Mouse (Mus musculus): Measurements from ENCODE around the gene Rnf185.
A peak's percentile ranks its signal among the peaks of the same experiment; 100 is the strongest.

Gene Rnf185

DNA sequence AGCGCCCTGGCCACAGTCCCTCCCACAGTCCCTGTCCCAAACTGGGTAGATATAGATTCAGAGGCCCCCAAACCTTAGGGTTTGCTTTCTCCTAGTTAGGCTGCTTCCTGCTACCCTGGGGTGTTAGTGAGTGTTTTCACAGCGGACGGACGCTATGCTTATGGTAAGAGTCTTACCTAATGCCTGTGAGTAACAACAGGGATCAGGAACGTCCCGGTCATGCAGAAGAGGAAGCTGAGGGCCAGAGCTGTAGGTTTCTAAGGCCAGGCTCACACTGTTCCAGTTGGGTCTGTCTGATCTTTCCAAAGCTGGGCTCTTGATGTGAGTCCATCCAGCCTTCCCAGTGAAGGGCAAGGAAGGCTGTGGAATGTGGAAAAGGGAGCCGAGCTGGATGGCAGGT, 34.2 kb upstream of the Rnf185 start:
- H3K9me3 ChIP-seq (ENCODE audit: low read length) = no peaks in the 10 kb centered on the region
- TF ChIP-seq NANOG (IDR thresholded peaks at IDR 0.05; ENCODE audit: borderline replicate concordance, low read length) (no peak), POU5F1 (IDR thresholded peaks at IDR 0.05; ENCODE audit: borderline replicate concordance, low read length) (no peak), CTCF (conservative IDR thresholded peaks at IDR 0.05; ENCODE audit: low read length) (no peak)
- H3K36me3 ChIP-seq (ENCODE audit: insufficient read depth, low read length) = no peaks in the 10 kb centered on the region
- no peak overlapping the region for H3K4me3 ChIP-seq (replicated peaks; ENCODE audit: low read length)
- H3K4me1 ChIP-seq (replicated peaks; ENCODE audit: low read depth, low read length) = peaks cover 19% of the 10 kb centered on the region
- H3K27me3 ChIP-seq (ENCODE audit: insufficient read depth, low read length) = peaks cover 43% of the 10 kb centered on the region

- Histone ChIP-seq H3K9me3 (ENCODE audit: low read length) (no peaks in the 10 kb centered on the region), H3K36me3 (ENCODE audit: insufficient read depth, low read length) (no peaks in the 10 kb centered on the region), H3K27me3 (ENCODE audit: insufficient read depth, low read length) (peaks cover 38% of the 10 kb centered on the region), H3K4me1 (replicated peaks; ENCODE audit: low read depth, low read length) (peaks cover 9% of the 10 kb centered on the region), H3K4me3 (replicated peaks; ENCODE audit: low read length) (no peak overlapping the region)
- no peak for TF ChIP-seq CTCF (conservative IDR thresholded peaks at IDR 0.05; ENCODE audit: low read length)
- TF ChIP-seq NANOG (IDR thresholded peaks at IDR 0.05; ENCODE audit: borderline replicate concordance, low read length) = no peak
- no peak for TF ChIP-seq POU5F1 (IDR thresholded peaks at IDR 0.05; ENCODE audit: borderline replicate concordance, low read length)
Measured at GRCm38 (mm10) chr11:3483980-3484642, 31.9 kb upstream of the Rnf185 start.

- Histone ChIP-seq H3K4me1 (replicated peaks; ENCODE audit: low read depth, low read length) (peaks cover 20% of the 10 kb centered on the region), H3K9me3 (ENCODE audit: low read length) (no peaks in the 10 kb centered on the region), H3K27me3 (ENCODE audit: insufficient read depth, low read length) (no peaks in the 10 kb centered on the region), H3K36me3 (ENCODE audit: insufficient read depth, low read length) (no peaks in the 10 kb centered on the region), H3K4me3 (replicated peaks; ENCODE audit: low read length) (no peak overlapping the region)
- no peak for TF ChIP-seq CTCF (conservative IDR thresholded peaks at IDR 0.05; ENCODE audit: low read length)
- TF ChIP-seq NANOG (IDR thresholded peaks at IDR 0.05; ENCODE audit: borderline replicate concordance, low read length) = no peak
- no peak for TF ChIP-seq POU5F1 (IDR thresholded peaks at IDR 0.05; ENCODE audit: borderline replicate concordance, low read length)
Measured at GRCm38 (mm10) chr11:3475489-3475888, 23.3 kb upstream of the Rnf185 start.

GRCm38 (mm10) chr11:3474480-3475115, 22.4 kb upstream of the Rnf185 start:
- TF ChIP-seq POU5F1 (IDR thresholded peaks at IDR 0.05; ENCODE audit: borderline replicate concordance, low read length) (no peak), CTCF (conservative IDR thresholded peaks at IDR 0.05; ENCODE audit: low read length) (peak; percentile 91)
- no peaks in the 10 kb centered on the region for H3K27me3 ChIP-seq (ENCODE audit: insufficient read depth, low read length)
- H3K4me3 ChIP-seq (replicated peaks; ENCODE audit: low read length) = no peak overlapping the region
- no peaks in the 10 kb centered on the region for H3K36me3 ChIP-seq (ENCODE audit: insufficient read depth, low read length)
- peaks cover 20% of the 10 kb centered on the region for H3K4me1 ChIP-seq (replicated peaks; ENCODE audit: low read depth, low read length)
- no peaks in the 10 kb centered on the region for H3K9me3 ChIP-seq (ENCODE audit: low read length)

GRCm38 (mm10) chr11:3472484-3472883, 20.3 kb upstream of the Rnf185 start:
- H3K4me1 ChIP-seq (replicated peaks; ENCODE audit: low read depth, low read length) = peaks cover 20% of the 10 kb centered on the region

GRCm38 (mm10) chr11:3471448-3471850, 19.3 kb upstream of the Rnf185 start:
- no peak for TF ChIP-seq CTCF (conservative IDR thresholded peaks at IDR 0.05; ENCODE audit: low read length)
- TF ChIP-seq POU5F1 (IDR thresholded peaks at IDR 0.05; ENCODE audit: borderline replicate concordance, low read length) = no peak
- no peak for TF ChIP-seq NANOG (IDR thresholded peaks at IDR 0.05; ENCODE audit: borderline replicate concordance, low read length)
- Histone ChIP-seq H3K9me3 (ENCODE audit: low read length) (no peaks in the 10 kb centered on the region), H3K27me3 (ENCODE audit: insufficient read depth, low read length) (peaks cover 3% of the 10 kb centered on the region; the same call in 1 of the 2 replicates), H3K36me3 (ENCODE audit: insufficient read depth, low read length) (no peaks in the 10 kb centered on the region), H3K4me1 (replicated peaks; ENCODE audit: low read depth, low read length) (peaks cover 20% of the 10 kb centered on the region), H3K4me3 (replicated peaks; ENCODE audit: low read length) (no peak overlapping the region)

More at GRCm38 (mm10) chr11:3472484-3472883, 20.3 kb upstream of the Rnf185 start:
- Histone ChIP-seq H3K36me3 (ENCODE audit: insufficient read depth, low read length) (no peaks in the 10 kb centered on the region), H3K9me3 (ENCODE audit: low read length) (no peaks in the 10 kb centered on the region), H3K4me3 (replicated peaks; ENCODE audit: low read length) (no peak overlapping the region), H3K27me3 (ENCODE audit: insufficient read depth, low read length) (peaks cover 2% of the 10 kb centered on the region; the same call in 1 of the 2 replicates)
- peak; percentile 9; the same call in 1 of the 2 replicates for TF ChIP-seq NANOG (IDR thresholded peaks at IDR 0.05; ENCODE audit: borderline replicate concordance, low read length)
- TF ChIP-seq POU5F1 (IDR thresholded peaks at IDR 0.05; ENCODE audit: borderline replicate concordance, low read length) = no peak
- TF ChIP-seq CTCF (conservative IDR thresholded peaks at IDR 0.05; ENCODE audit: low read length) = peak; percentile 70

DNA sequence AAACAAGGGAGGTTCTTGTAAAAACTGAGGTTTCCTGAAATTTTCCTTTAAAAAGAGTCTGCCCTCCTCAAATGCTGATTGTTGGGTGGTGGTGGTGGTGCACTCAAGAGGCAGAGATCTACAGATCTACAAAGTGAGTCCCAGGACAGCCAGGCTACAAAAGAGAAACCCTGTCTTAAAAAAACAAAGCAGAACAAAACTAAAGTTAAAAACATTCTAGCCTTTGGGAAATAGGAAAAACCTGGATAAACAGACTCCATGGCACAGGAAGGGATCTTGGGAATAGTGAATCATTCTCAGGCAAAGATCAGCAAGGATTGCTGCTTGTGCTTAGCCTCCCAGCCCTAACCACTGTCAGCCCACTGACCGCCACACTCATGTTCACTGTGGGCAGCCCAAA, 10.7 kb upstream of the Rnf185 start:
- TF ChIP-seq NANOG (IDR thresholded peaks at IDR 0.05; ENCODE audit: borderline replicate concordance, low read length) (no peak), POU5F1 (IDR thresholded peaks at IDR 0.05; ENCODE audit: borderline replicate concordance, low read length) (no peak), CTCF (conservative IDR thresholded peaks at IDR 0.05; ENCODE audit: low read length) (no peak)
- Histone ChIP-seq H3K4me1 (replicated peaks; ENCODE audit: low read depth, low read length) (peaks cover 11% of the 10 kb centered on the region), H3K36me3 (ENCODE audit: insufficient read depth, low read length) (no peaks in the 10 kb centered on the region), H3K27me3 (ENCODE audit: insufficient read depth, low read length) (peaks cover 3% of the 10 kb centered on the region; the same call in 1 of the 2 replicates), H3K4me3 (replicated peaks; ENCODE audit: low read length) (no peak overlapping the region), H3K9me3 (ENCODE audit: low read length) (no peaks in the 10 kb centered on the region)

DNA sequence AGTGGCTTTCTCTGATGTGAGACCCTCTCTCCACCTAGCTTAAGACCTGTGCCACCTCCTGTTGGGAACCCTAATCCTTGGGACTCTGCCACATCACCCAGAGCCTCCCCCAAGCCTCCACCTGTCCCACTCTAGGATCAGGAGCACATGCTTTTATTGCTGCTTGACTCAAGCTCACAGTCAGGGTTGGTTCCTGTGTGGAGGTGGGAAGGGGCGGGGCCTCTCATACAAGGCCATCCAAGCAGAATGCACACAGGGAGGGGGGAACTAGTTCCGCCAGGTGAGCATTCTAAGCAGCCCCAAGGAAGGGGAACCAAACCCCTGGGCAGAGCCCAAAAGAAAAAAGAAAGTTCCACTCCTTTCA, 6.9 kb upstream of the Rnf185 start:
- Histone ChIP-seq H3K4me3 (replicated peaks; ENCODE audit: low read length) (no peak overlapping the region), H3K27me3 (ENCODE audit: insufficient read depth, low read length) (no peaks in the 10 kb centered on the region), H3K9me3 (ENCODE audit: low read length) (no peaks in the 10 kb centered on the region), H3K4me1 (replicated peaks; ENCODE audit: low read depth, low read length) (peaks cover 22% of the 10 kb centered on the region), H3K36me3 (ENCODE audit: insufficient read depth, low read length) (peaks cover 17% of the 10 kb centered on the region)
- TF ChIP-seq CTCF (conservative IDR thresholded peaks at IDR 0.05; ENCODE audit: low read length) (no peak), POU5F1 (IDR thresholded peaks at IDR 0.05; ENCODE audit: borderline replicate concordance, low read length) (no peak), NANOG (IDR thresholded peaks at IDR 0.05; ENCODE audit: borderline replicate concordance, low read length) (no peak)

All from E14TG2a.4 (cell line).